Mouse (Mus musculus): ENCODE results near the gene Rpl29. TPM values are rescaled to one million over a fixed set of nuclear protein-coding genes. Genes with fewer than 3 reads are reported as not detected.

Rpl29 gene
- polyA plus RNA-seq, 1 experiment from 2014 or later: 554 TPM

- H3K9ac ChIP-seq: no peak overlapping the region
- no peaks in the 10 kb centered on the region for H3K9me3 ChIP-seq
- no peak for ATAC-seq (replicated peaks)
- H3K27me3 ChIP-seq (replicated peaks): no peaks in the 10 kb centered on the region
- H3K27ac ChIP-seq: peak overlapping the region; percentile 91
- H3K4me3 ChIP-seq: no peak overlapping the region
- no peak overlapping the region for H3K4me2 ChIP-seq
- no peaks in the 10 kb centered on the region for H3K36me3 ChIP-seq (replicated peaks)
- peaks cover 63% of the 10 kb centered on the region for H3K4me1 ChIP-seq
- 69% methylated on average over 2 of the region's 2 CpGs for WGBS
These were observed 22.6 kb downstream of the Rpl29 start for GRCm38 (mm10) chr9:106451899-106452298.

DNA sequence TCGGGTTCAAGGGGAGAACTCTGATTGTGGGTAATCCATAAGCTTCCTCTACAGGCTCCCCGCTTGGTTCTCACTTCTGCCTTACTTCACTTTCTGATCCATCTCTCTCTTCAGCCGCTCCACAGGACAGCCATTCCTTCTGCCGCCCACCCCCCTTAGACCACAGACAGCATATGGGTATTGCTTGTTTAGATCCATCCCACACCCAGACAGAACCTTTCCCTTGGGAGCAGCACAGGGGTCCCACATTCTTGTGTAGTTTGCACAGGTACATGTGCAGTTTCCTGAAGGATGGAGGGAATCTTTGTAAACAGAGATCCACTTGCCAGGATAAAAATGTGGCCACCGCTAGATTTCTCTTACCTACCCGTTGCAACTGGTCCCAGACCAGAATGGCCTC, 23.1 kb downstream of the Rpl29 start:
- Histone ChIP-seq H3K36me3 (replicated peaks) (no peaks in the 10 kb centered on the region), H3K4me1 (peaks cover 63% of the 10 kb centered on the region), H3K27me3 (replicated peaks) (no peaks in the 10 kb centered on the region), H3K9me3 (no peaks in the 10 kb centered on the region), H3K9ac (peak overlapping the region; percentile 87; the same call in 1 of the 2 replicates), H3K4me2 (peak overlapping the region; percentile 77), H3K27ac (peak overlapping the region; percentile 91), H3K4me3 (peak overlapping the region; percentile 70; the same call in 1 of the 2 replicates)
- 17% methylated on average over 6 of the region's 6 CpGs for whole genome bisulfite sequencing
- no peak for ATAC-seq (replicated peaks)

GRCm38 (mm10) chr9:106452821-106453220, 23.6 kb downstream of the Rpl29 start:
- Histone ChIP-seq H3K4me2 (peak overlapping the region; percentile 77), H3K9me3 (no peaks in the 10 kb centered on the region), H3K4me1 (peaks cover 64% of the 10 kb centered on the region), H3K27ac (peak overlapping the region; percentile 91), H3K4me3 (peak overlapping the region; percentile 70), H3K27me3 (replicated peaks) (no peaks in the 10 kb centered on the region), H3K9ac (peak overlapping the region; percentile 87), H3K36me3 (replicated peaks) (no peaks in the 10 kb centered on the region)
- no peak for ATAC-seq (replicated peaks)
- 3% methylated on average over 7 of the region's 7 CpGs for WGBS

DNA sequence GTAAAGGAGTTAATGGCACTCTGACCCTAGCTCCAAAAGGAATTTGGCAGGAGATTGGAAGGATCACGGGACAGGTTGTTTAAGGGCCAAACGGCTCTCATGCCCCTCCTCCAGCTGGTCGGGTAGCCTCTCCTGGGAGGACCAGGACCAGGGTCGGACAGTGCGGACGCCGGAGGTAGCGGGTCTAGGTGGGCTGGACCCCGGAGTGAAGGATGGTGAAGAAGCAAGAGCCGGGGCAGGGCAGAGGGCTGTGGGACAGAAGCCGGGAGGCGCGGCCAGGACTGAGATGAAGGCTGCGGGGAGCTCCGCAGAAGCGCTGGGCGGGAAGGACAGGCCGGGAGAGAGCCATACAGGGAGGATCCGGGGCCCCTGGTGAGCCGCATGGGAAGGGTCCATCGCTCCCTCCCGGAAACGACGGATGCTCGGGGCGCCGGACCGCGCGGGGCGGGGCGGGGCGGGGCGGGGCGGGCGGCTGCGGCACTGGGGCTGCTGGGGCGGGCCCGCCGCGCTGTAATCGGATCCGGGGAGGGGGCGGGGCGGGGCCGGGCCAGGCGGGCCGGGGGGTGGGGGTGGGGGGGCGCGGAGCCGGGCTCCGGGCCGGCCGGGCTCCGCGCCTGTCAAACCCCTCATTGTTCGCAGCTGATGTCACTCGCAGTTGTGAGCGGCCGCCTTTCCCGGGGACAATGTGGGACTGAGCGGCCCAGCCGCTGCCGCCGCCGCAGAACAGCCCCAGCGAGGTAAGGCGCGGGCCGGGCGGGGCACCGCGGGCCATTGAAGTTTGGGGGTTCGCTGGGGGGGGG, 24.2 kb downstream of the Rpl29 start, which contains the start of gene Pcbp4:
TSS of gene Pcbp4 (plus strand) at position 21 of the 800 bp plus-strand sequence.
- Histone ChIP-seq H3K4me3 (peak within 1 kb of the TSS; percentile 70), H3K9me3 (no peaks in the 10 kb centered on the region), H3K27ac (peak within 1 kb of the TSS; percentile 91), H3K36me3 (replicated peaks) (no peaks in the 10 kb centered on the region), H3K4me1 (peaks cover 64% of the 10 kb centered on the region), H3K9ac (peak within 1 kb of the TSS; percentile 87), H3K27me3 (replicated peaks) (no peaks in the 10 kb centered on the region), H3K4me2 (peak within 1 kb of the TSS; percentile 77)
- peak; percentile 57 for ATAC-seq (replicated peaks)
- WGBS: under 1% methylated on average over 46 of the region's 74 CpGs

- Histone ChIP-seq H3K27me3 (replicated peaks) (no peaks in the 10 kb centered on the region), H3K27ac (peak overlapping the region; percentile 91), H3K4me2 (peak overlapping the region; percentile 77), H3K36me3 (replicated peaks) (no peaks in the 10 kb centered on the region), H3K4me3 (peak overlapping the region; percentile 70), H3K4me1 (peaks cover 65% of the 10 kb centered on the region), H3K9me3 (no peaks in the 10 kb centered on the region), H3K9ac (peak overlapping the region; percentile 87)
- ATAC-seq (replicated peaks): peak; percentile 32
- WGBS: under 1% methylated on average over 19 of the region's 20 CpGs
These were observed 25.0 kb downstream of the Rpl29 start for GRCm38 (mm10) chr9:106454071-106454761.

- Histone ChIP-seq H3K9ac (peak overlapping the region; percentile 87), H3K4me3 (peak overlapping the region; percentile 70), H3K9me3 (no peaks in the 10 kb centered on the region), H3K27me3 (replicated peaks) (no peaks in the 10 kb centered on the region), H3K27ac (peak overlapping the region; percentile 91), H3K4me1 (peaks cover 73% of the 10 kb centered on the region), H3K36me3 (replicated peaks) (no peaks in the 10 kb centered on the region), H3K4me2 (peak overlapping the region; percentile 77)
- peak; percentile 51 for ATAC-seq (replicated peaks)
- 2% methylated on average over 16 of the region's 17 CpGs for WGBS
These were observed 25.8 kb downstream of the Rpl29 start for GRCm38 (mm10) chr9:106454888-106455681.

DNA sequence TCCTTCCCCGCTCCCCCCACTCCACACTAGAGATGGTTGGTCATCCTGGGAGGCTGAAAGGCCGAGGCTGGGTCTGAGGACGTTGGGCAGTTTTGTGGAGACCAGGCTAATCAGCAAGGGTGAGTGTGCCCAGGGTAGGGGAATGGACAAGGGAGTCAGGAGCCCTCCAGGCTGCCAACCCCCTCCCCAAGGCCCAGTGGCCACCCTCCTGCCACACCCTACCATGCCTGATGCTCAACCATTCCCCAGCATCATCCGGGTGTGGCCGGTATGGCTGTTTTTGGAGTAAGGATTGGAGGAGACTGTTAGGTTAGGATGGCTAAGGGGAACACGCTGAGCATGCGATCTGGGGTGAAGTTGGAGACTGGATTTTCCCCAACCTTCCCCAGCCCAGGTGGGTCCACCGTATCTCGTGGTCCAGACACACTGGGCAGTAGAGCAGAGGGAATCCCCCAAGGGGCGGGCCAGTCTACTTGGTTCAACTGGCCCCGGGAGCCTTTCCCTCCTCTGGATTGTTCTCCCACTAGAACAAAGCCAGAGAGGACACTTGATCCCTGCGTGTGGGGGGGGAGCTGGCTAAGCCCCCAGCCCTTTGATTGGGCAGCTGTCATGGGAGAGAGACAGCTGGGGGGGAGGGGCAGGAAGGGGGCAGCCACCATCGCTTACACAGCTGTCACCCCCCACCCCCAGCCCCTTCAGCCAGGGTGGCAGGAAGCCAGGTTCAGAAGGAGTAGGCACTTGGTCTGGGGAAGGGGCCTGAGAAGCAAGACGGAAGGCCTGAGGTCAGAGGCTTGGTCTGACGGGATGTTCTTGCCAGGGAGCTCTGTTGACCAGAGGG, 27.3 kb downstream of the Rpl29 start:
- H3K27ac ChIP-seq: peak overlapping the region; percentile 91
- H3K36me3 ChIP-seq (replicated peaks): peaks cover 5% of the 10 kb centered on the region
- H3K9ac ChIP-seq: peak overlapping the region; percentile 87
- H3K4me2 ChIP-seq: peak overlapping the region; percentile 77
- no peak for ATAC-seq (replicated peaks)
- peak overlapping the region; percentile 70 for H3K4me3 ChIP-seq
- peaks cover 79% of the 10 kb centered on the region for H3K4me1 ChIP-seq
- H3K9me3 ChIP-seq: no peaks in the 10 kb centered on the region
- WGBS: 24% methylated on average over 15 of the region's 15 CpGs
- H3K27me3 ChIP-seq (replicated peaks): no peaks in the 10 kb centered on the region

DNA sequence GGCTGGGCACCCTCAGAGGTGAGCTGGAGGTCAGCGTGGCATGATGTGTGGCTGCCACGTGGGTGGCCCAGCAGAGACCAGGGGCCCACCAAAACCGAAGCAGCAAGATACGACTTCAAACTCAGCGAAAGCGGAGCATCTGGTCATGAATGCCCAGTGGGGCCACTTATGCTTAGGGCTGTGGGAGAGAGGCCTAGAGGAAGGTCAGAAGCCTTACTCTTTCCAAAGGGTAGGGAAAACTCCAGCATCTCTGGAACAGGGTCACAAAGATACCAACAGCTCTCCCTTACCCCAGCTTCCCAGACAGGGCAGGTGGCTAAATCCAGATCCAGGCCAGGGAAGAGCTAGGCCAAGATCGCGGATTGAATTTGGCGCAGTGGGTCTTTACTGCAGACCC, 27.9 kb downstream of the Rpl29 start:
- H3K4me2 ChIP-seq: peak overlapping the region; percentile 77
- H3K9ac ChIP-seq: peak overlapping the region; percentile 87
- H3K27me3 ChIP-seq (replicated peaks): no peaks in the 10 kb centered on the region
- ATAC-seq (replicated peaks): no peak
- H3K4me1 ChIP-seq: peaks cover 75% of the 10 kb centered on the region
- H3K27ac ChIP-seq: peak overlapping the region; percentile 91; the same call in 1 of the 2 replicates
- H3K36me3 ChIP-seq (replicated peaks): peaks cover 11% of the 10 kb centered on the region
- H3K9me3 ChIP-seq: no peaks in the 10 kb centered on the region
- WGBS: 36% methylated on average over 9 of the region's 9 CpGs
- H3K4me3 ChIP-seq: peak overlapping the region; percentile 70

DNA sequence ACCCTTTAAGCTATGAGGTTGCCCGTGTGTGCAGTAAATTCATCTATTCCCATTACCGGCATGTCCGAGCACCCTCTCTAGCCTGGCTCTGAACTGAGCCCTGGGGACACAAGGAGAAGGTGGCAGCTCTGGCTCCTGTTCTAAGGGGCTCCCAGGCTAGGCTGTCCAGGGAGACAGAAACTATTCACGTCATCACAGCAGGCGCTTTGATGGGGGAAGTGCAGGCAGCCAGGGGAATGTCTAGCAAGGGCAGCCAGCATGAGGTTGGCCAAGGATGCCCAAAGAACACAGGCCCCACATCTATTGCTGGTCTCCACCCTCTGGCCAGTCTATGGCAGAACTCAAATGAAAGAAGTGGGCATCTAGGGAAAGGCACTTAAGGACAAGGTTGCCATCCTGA, 28.7 kb downstream of the Rpl29 start:
- peak overlapping the region; percentile 77 for H3K4me2 ChIP-seq
- H3K4me1 ChIP-seq: peaks cover 67% of the 10 kb centered on the region
- peaks cover 16% of the 10 kb centered on the region for H3K36me3 ChIP-seq (replicated peaks)
- ATAC-seq (replicated peaks): no peak
- H3K4me3 ChIP-seq: no peak overlapping the region
- H3K9ac ChIP-seq: peak overlapping the region; percentile 87; the same call in 1 of the 2 replicates
- H3K27me3 ChIP-seq (replicated peaks): no peaks in the 10 kb centered on the region
- WGBS: 46% methylated on average over 5 of the region's 5 CpGs
- H3K9me3 ChIP-seq: no peaks in the 10 kb centered on the region
- 0 out of 2 replicates have a peak overlapping the region, but pooled peaks have one; percentile 91 for H3K27ac ChIP-seq

DNA sequence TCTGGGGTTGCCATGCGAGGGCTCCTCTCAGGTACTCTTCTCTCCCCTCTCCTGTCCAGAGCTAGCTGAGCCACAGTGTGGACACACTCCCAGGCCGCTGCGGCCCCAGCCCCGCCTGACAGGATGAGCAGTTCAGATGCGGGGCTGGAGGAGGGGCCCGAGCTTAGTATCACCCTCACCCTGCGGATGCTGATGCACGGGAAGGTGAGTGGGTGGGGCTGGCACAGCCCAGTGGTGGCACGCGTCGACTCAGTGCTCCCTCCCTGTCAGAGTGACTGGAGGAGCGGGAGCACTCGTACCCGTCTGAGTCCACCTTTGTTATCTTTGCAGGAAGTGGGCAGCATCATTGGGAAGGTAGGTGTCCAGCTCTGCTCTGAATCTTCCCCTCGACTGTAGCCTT, 30.7 kb downstream of the Rpl29 start:
- 87% methylated on average over 15 of the region's 15 CpGs for WGBS
- H3K36me3 ChIP-seq (replicated peaks): peaks cover 27% of the 10 kb centered on the region

DNA sequence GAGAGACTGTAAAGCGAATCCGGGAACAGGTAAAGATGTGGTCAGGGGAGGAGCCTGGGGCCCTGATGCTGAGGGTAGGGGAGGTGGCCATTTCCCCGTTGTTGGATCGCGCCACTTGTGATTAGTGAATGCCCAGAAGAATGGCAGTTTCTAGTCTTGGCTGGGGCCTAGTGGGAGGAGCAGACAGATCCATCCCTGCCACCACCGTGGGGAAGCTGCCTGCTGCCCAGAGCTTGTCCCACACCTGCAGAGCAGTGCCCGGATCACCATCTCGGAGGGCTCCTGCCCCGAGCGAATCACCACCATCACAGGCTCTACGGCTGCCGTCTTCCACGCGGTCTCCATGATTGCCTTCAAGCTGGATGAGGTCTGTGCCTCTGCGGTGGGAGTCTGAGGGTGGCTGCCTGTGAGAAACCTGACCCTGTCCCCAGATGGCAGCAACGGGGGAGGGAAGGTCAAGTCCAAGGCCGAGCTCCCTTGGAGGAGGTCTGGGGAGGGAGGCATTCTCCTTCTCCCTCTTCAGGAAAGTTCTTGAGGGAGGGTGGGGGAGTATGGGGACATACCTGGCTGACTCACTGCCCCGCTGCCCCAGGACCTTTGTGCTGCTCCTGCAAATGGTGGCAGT, 31.3 kb downstream of the Rpl29 start:
- Histone ChIP-seq H3K4me3 (no peak overlapping the region), H3K4me2 (no peak overlapping the region), H3K4me1 (peaks cover 64% of the 10 kb centered on the region), H3K9ac (no peak overlapping the region), H3K27ac (no peak overlapping the region), H3K27me3 (replicated peaks) (no peaks in the 10 kb centered on the region), H3K36me3 (replicated peaks) (peaks cover 27% of the 10 kb centered on the region), H3K9me3 (no peaks in the 10 kb centered on the region)
- no peak for ATAC-seq (replicated peaks)
- WGBS: 80% methylated on average over 18 of the region's 18 CpGs

More for the DNA sequence above, 30.7 kb downstream of the Rpl29 start:
- Histone ChIP-seq H3K4me3 (no peak overlapping the region), H3K27ac (no peak overlapping the region), H3K4me1 (peaks cover 64% of the 10 kb centered on the region), H3K9ac (no peak overlapping the region), H3K4me2 (no peak overlapping the region), H3K9me3 (no peaks in the 10 kb centered on the region), H3K27me3 (replicated peaks) (no peaks in the 10 kb centered on the region)
- ATAC-seq (replicated peaks): no peak

All from midbrain, embryonic 15.5 days (tissue).